In the genomic region with DNA sequence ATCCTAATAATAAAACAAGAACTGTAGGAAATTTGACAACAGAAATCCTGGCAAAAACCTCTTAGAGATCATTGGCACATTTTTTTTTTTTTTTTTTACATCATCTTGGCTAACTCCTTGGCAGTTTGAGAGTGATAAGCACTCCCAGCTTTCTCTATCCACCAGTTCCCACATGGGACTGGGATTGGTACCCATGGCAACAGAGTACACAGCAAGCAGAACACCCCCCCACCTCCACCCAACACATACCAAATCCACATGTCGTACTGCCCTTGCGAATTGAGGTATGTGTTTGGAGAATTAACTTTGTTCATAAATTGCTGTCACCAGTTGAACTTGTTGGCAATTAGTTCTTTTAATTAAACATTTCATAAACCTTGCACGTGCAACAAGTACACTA, we compare ENCODE assay signal across 24 mouse cellular contexts. TPM values are rescaled to one million over a fixed set of nuclear protein-coding genes. Genes with fewer than 3 reads are reported as not detected.
DNase-seq lines count a peak whose midpoint lies in the region; ATAC-seq and TF ChIP-seq lines count a peak whose summit lies in the region.
"Had no signal": no experiment of that assay in that cellular context is flagged by ENCODE, and none has a peak within 500 bp of the region (broad histone marks: within the 10 kb centered on the region; RNA-seq: fewer than 3 reads in every experiment).

No protein-coding gene starts in this region.

- H3K4me1 ChIP-seq in heart, embryonic 10.5 days = peaks cover 18% of the 10 kb centered on the region; the same call in 1 of the 2 replicates
- H3K4me1 ChIP-seq in midbrain, embryonic 11.5 days (ENCODE audit: control insufficient read depth, insufficient read depth, low read length) = peaks cover 2% of the 10 kb centered on the region; the same call in 1 of the 2 replicates
- no peaks in the 10 kb centered on the region for H3K4me1 ChIP-seq in midbrain, postnatal 0 days (ENCODE audit: insufficient read depth, low read length)
- peaks cover 15% of the 10 kb centered on the region; the same call in 1 of the 2 replicates for H3K4me1 ChIP-seq in midbrain, embryonic 14.5 days (ENCODE audit: control insufficient read depth, insufficient read depth, low read length)
- H3K4me1 ChIP-seq: liver, embryonic 12.5 days; megakaryocyte, embryonic 14.5 days had no signal

- WGBS in heart, embryonic 10.5 days = 65% methylated on average over 3 of the region's 3 CpGs
- 71% methylated on average over 3 of the region's 3 CpGs for WGBS in midbrain, embryonic 11.5 days
- 60% methylated on average over 3 of the region's 3 CpGs for WGBS in midbrain, postnatal 0 days
- WGBS in midbrain, embryonic 14.5 days = 76% methylated on average over 3 of the region's 3 CpGs

- intact Hi-C loops in gastrocnemius, postnatal 14 days (cut with DNase I; ENCODE audit: low total_unique reads) = no loop called here

- H3K9me3 ChIP-seq in heart, embryonic 10.5 days = no peaks in the 10 kb centered on the region
- H3K9me3 ChIP-seq in midbrain, embryonic 11.5 days (ENCODE audit: control insufficient read depth, low read length) = no peaks in the 10 kb centered on the region
- no peaks in the 10 kb centered on the region for H3K9me3 ChIP-seq in midbrain, postnatal 0 days (ENCODE audit: low read length)
- H3K9me3 ChIP-seq in midbrain, embryonic 14.5 days (ENCODE audit: control insufficient read depth, low read length) = no peaks in the 10 kb centered on the region
- H3K9me3 ChIP-seq: embryonic facial prominence, embryonic 13.5 days; hindbrain, embryonic 13.5 days; intestine, embryonic 15.5 days; limb, embryonic 12.5 days; liver, embryonic 12.5 days; megakaryocyte, embryonic 14.5 days had no signal

- ATAC-seq in midbrain, embryonic 11.5 days (ENCODE audit: low FRiP score) = peak; percentile 81; the same call in 1 of the 2 replicates
- ATAC-seq in midbrain, postnatal 0 days (ENCODE audit: low FRiP score) = no peak
- ATAC-seq in midbrain, embryonic 14.5 days (ENCODE audit: low FRiP score, low TSS enrichment) = no peak
- no peak for ATAC-seq in monocyte, adult 5-6 weeks (replicated peaks; ENCODE audit: insufficient number of reproducible peaks, low FRiP score, low TSS enrichment, poor library complexity, severe bottlenecking)
- ATAC-seq: intestine, embryonic 15.5 days; liver, embryonic 12.5 days; Patski had no signal

- peaks cover 3% of the 10 kb centered on the region; the same call in 1 of the 2 replicates for H3K36me3 ChIP-seq in heart, embryonic 10.5 days
- H3K36me3 ChIP-seq in midbrain, embryonic 11.5 days (ENCODE audit: control insufficient read depth, insufficient read depth, low read length) = no peaks in the 10 kb centered on the region
- H3K36me3 ChIP-seq in midbrain, postnatal 0 days (ENCODE audit: insufficient read depth, low read length) = 0 out of 2 replicates have a peak, but pooled peaks cover 2% of the 10 kb centered on the region
- no peaks in the 10 kb centered on the region for H3K36me3 ChIP-seq in midbrain, embryonic 14.5 days (ENCODE audit: control insufficient read depth, insufficient read depth, low read length)
- H3K36me3 ChIP-seq: embryonic facial prominence, embryonic 13.5 days; limb, embryonic 12.5 days; liver, embryonic 12.5 days had no signal

- TF ChIP-seq CTCF in midbrain, postnatal 0 days (IDR thresholded peaks at IDR 0.05) = no peak

- no peak overlapping the region for H3K27ac ChIP-seq in heart, embryonic 10.5 days
- no peak overlapping the region for H3K27ac ChIP-seq in midbrain, embryonic 11.5 days (ENCODE audit: low read depth, low read length)
- no peak overlapping the region for H3K27ac ChIP-seq in midbrain, postnatal 0 days (ENCODE audit: low read depth, low read length)
- H3K27ac ChIP-seq in midbrain, embryonic 14.5 days (replicated peaks; ENCODE audit: low read depth, low read length) = no peak overlapping the region
- H3K27ac ChIP-seq: embryonic facial prominence, embryonic 13.5 days; intestine, embryonic 15.5 days; liver, embryonic 12.5 days had no signal

- H3K4me3 ChIP-seq in heart, embryonic 10.5 days = no peak overlapping the region
- no peak overlapping the region for H3K4me3 ChIP-seq in midbrain, embryonic 11.5 days (ENCODE audit: low read depth, low read length)
- H3K4me3 ChIP-seq in midbrain, postnatal 0 days (ENCODE audit: low read depth, low read length) = no peak overlapping the region
- H3K4me3 ChIP-seq in midbrain, embryonic 14.5 days (replicated peaks; ENCODE audit: low read depth, low read length) = no peak overlapping the region
- H3K4me3 ChIP-seq: embryonic facial prominence, embryonic 13.5 days; hindbrain, embryonic 13.5 days; intestine, embryonic 15.5 days; limb, embryonic 12.5 days; liver, embryonic 12.5 days; megakaryocyte, embryonic 14.5 days had no signal

- H3K27me3 ChIP-seq in heart, embryonic 10.5 days (ENCODE audit: insufficient read depth, poor library complexity, severe bottlenecking) = no peaks in the 10 kb centered on the region
- H3K27me3 ChIP-seq in midbrain, embryonic 11.5 days (ENCODE audit: control insufficient read depth, insufficient read depth, low read length) = no peaks in the 10 kb centered on the region
- no peaks in the 10 kb centered on the region for H3K27me3 ChIP-seq in midbrain, postnatal 0 days (ENCODE audit: insufficient read depth, low read length)
- H3K27me3 ChIP-seq in midbrain, embryonic 14.5 days (ENCODE audit: control insufficient read depth, insufficient read depth, low read length) = no peaks in the 10 kb centered on the region
- H3K27me3 ChIP-seq: embryonic facial prominence, embryonic 13.5 days; hindbrain, embryonic 13.5 days; intestine, embryonic 15.5 days; limb, embryonic 12.5 days; liver, embryonic 12.5 days; megakaryocyte, embryonic 14.5 days; Patski had no signal

- H3K4me2 ChIP-seq in midbrain, embryonic 11.5 days = no peak overlapping the region
- no peak overlapping the region for H3K4me2 ChIP-seq in midbrain, postnatal 0 days (ENCODE audit: low read depth, low read length, poor library complexity, severe bottlenecking)
- no peak overlapping the region for H3K4me2 ChIP-seq in midbrain, embryonic 14.5 days (ENCODE audit: low read length)
- H3K4me2 ChIP-seq: embryonic facial prominence, embryonic 13.5 days; hindbrain, embryonic 13.5 days; intestine, embryonic 15.5 days; limb, embryonic 12.5 days; liver, embryonic 12.5 days; lung, embryonic 14.5 days had no signal

- peak; percentile 78 for DNase-seq in heart, embryonic 10.5 days (ENCODE audit: low spot score)
- DNase-seq in heart, adult 11 months = no peak
- DNase-seq in midbrain, embryonic 11.5 days (ENCODE audit: low spot score, missing footprints) = no peak
- DNase-seq in midbrain, postnatal 0 days (ENCODE audit: low spot score) = no peak
- peak; percentile 34 for DNase-seq in gastrocnemius, postnatal 14 days
- DNase-seq in midbrain, embryonic 14.5 days = peak; percentile 45
- DNase-seq in cerebellum, adult 9-11 months = no peak
- DNase-seq: adrenal gland, adult 8-10 months; cerebellum, postnatal 10 days; kidney, adult 9 months; kidney, postnatal 36 days; layer of hippocampus, adult 9-11 months; lung, embryonic 14.5 days; right cerebral cortex, postnatal 25 days; thymus, adult 2 months had no signal

- no peak overlapping the region for H3K9ac ChIP-seq in midbrain, embryonic 11.5 days (ENCODE audit: low read length)
- no peak overlapping the region for H3K9ac ChIP-seq in midbrain, postnatal 0 days (replicated peaks; ENCODE audit: low read length, poor library complexity, severe bottlenecking)
- no peak overlapping the region for H3K9ac ChIP-seq in midbrain, embryonic 14.5 days (replicated peaks; ENCODE audit: low read length)
- H3K9ac ChIP-seq: embryonic facial prominence, embryonic 13.5 days; hindbrain, embryonic 13.5 days; intestine, embryonic 15.5 days; limb, embryonic 12.5 days; liver, embryonic 12.5 days; lung, embryonic 14.5 days had no signal

RNA-seq across cellular contexts. Expression of gene Fam171a1, which starts 37.3 kb away (rescaled TPM):
- 34.0 and 35.3 TPM in 2 replicates for polyA plus RNA-seq in heart, embryonic 10.5 days (2016; fragmentation: Nextera tagmentation; extraction: Ambion mirVana)
- 45.8 and 47.3 TPM in 2 replicates for polyA plus RNA-seq in midbrain, embryonic 11.5 days (2014; fragmentation: Nextera tagmentation; extraction: Ambion mirVana)
- total RNA-seq in midbrain, postnatal 0 days (2014; rRNA removed) = 59.2 and 65.8 TPM in 2 replicates
- polyA plus RNA-seq in midbrain, postnatal 0 days (2015; fragmentation: Nextera tagmentation; extraction: Ambion mirVana) = 34.4 and 35.4 TPM in 2 replicates
- total RNA-seq in gastrocnemius, postnatal 14 days (2021) = 1 to 10 TPM; 7.4 to 8.7 TPM
- polyA plus RNA-seq in midbrain, embryonic 14.5 days (2014; fragmentation: Nextera tagmentation; extraction: Ambion mirVana) = 30.3 and 50.9 TPM in 2 replicates
- total RNA-seq in monocyte, adult 5-6 weeks (2017) = not detected in 3 replicates
- total RNA-seq: neutrophil, adult 5-6 weeks had no signal

Comparison
In these comparisons a context has a peak if more than half of its experiments do, and no peak if none do; other contexts are left out.
1. DNase-seq: peak in heart, embryonic 10.5 days (single experiment), gastrocnemius, postnatal 14 days (single experiment) and midbrain, embryonic 14.5 days (single experiment); none in heart, adult 11 months (single experiment), midbrain, embryonic 11.5 days (single experiment), midbrain, postnatal 0 days (single experiment) and cerebellum, adult 9-11 months (single experiment).